Mouse (Mus musculus): ENCODE data around the gene Ubxn7. TPM values are rescaled to one million over a fixed set of nuclear protein-coding genes. Genes with fewer than 3 reads are reported as not detected.

Ubxn7 gene
- polyA plus RNA-seq, 1 experiment, result 11.9 TPM

GRCm38 (mm10) chr16:32437266-32437665 lies 105.2 kb downstream of the Ubxn7 start:
- Histone ChIP-seq H3ac (ENCODE audit: control insufficient read depth, insufficient read length) (no peak overlapping the region), H3K79me2 (ENCODE audit: control insufficient read depth, insufficient read depth) (peaks cover 17% of the 10 kb centered on the region), H3K27me3 (ENCODE audit: control insufficient read depth, insufficient read depth, insufficient read length) (no peaks in the 10 kb centered on the region), H3K4me3 (no peak overlapping the region), H3K36me3 (ENCODE audit: control insufficient read depth, insufficient read depth) (peaks cover 5% of the 10 kb centered on the region), H3K4me2 (ENCODE audit: low read depth) (no peak overlapping the region)
- no peak for TF ChIP-seq MYOD1 (IDR thresholded peaks at IDR 0.05; ENCODE audit: control insufficient read depth in 1 of 3, insufficient read length in 2 of 3, low read depth in 2 of 3)

GRCm38 (mm10) chr16:32441432-32441831 lies 109.4 kb downstream of the Ubxn7 start:
- TF ChIP-seq REST (IDR thresholded peaks at IDR 0.05; ENCODE audit: insufficient read depth, insufficient read length), result no peak
- Histone ChIP-seq H3K36me3 (ENCODE audit: control insufficient read depth, insufficient read depth) (peaks cover 5% of the 10 kb centered on the region), H3K79me2 (ENCODE audit: control insufficient read depth, insufficient read depth) (peaks cover 15% of the 10 kb centered on the region), H3ac (ENCODE audit: control insufficient read depth, insufficient read length) (no peak overlapping the region), H3K4me3 (no peak overlapping the region), H3K4me2 (ENCODE audit: low read depth) (no peak overlapping the region), H3K27me3 (ENCODE audit: control insufficient read depth, insufficient read depth, insufficient read length) (no peaks in the 10 kb centered on the region)

Other genes with a start within 250 kb of the Ubxn7 start
- gene Pigx, start 232.5 kb upstream of the Ubxn7 start, polyA plus RNA-seq (2012; fragmentation: generic; extraction: Trizol), result 19.4 TPM
- gene Cep19, start 232.5 kb upstream of the Ubxn7 start, polyA plus RNA-seq (2012; fragmentation: generic; extraction: Trizol), result 6.6 TPM
- not detected for gene Nrros, start 166.7 kb upstream of the Ubxn7 start, polyA plus RNA-seq (2012; fragmentation: generic; extraction: Trizol)
- not detected for gene Bex6, start 152.4 kb upstream of the Ubxn7 start, polyA plus RNA-seq (2012; fragmentation: generic; extraction: Trizol)
- gene Fbxo45, start 85.1 kb upstream of the Ubxn7 start, polyA plus RNA-seq (2012; fragmentation: generic; extraction: Trizol), result 3.9 TPM
- 6.9 TPM for gene Wdr53, start 85.0 kb upstream of the Ubxn7 start, polyA plus RNA-seq (2012; fragmentation: generic; extraction: Trizol)
- gene Smco1, start 60.8 kb upstream of the Ubxn7 start, polyA plus RNA-seq (2012; fragmentation: generic; extraction: Trizol), result not detected
- 4.5 TPM for gene Rnf168, start 54.8 kb upstream of the Ubxn7 start, polyA plus RNA-seq (2012; fragmentation: generic; extraction: Trizol)
- 0.04 TPM for gene Tm4sf19, start 68.2 kb downstream of the Ubxn7 start, polyA plus RNA-seq (2012; fragmentation: generic; extraction: Trizol)
- gene Tctex1d2, start 87.4 kb downstream of the Ubxn7 start, polyA plus RNA-seq (2012; fragmentation: generic; extraction: Trizol), result 12.7 TPM
- 23.8 TPM for gene Pcyt1a, start 98.7 kb downstream of the Ubxn7 start, polyA plus RNA-seq (2012; fragmentation: generic; extraction: Trizol)
- 0.28 TPM for gene Slc51a, start 155.6 kb downstream of the Ubxn7 start, polyA plus RNA-seq (2012; fragmentation: generic; extraction: Trizol)
- gene Zdhhc19, start 164.0 kb downstream of the Ubxn7 start, polyA plus RNA-seq (2012; fragmentation: generic; extraction: Trizol), result not detected